Mouse (Mus musculus) MN1 (cell line): ENCODE results near the gene Prkaa1.
A peak's percentile ranks its signal among the peaks of the same experiment; 100 is the strongest.
"Not testable (repeated sequence)": the region's sequence is repeated elsewhere in the genome, so short reads cannot be mapped to it uniquely, and the experiment has no call there.

Experiments
- DNase-seq: peaks from one replicate; pipeline ENCODE4 v3.0.0-alpha.2; 2016; ENCODE audit warnings: low spot score

The Prkaa1 gene

GRCm38 (mm10) chr15:5165121-5165773, 21.6 kb downstream of the Prkaa1 start:
- DNase-seq, result no peak

- no peak for DNase-seq
Measured at GRCm38 (mm10) chr15:5173217-5173820, 29.7 kb downstream of the Prkaa1 start.

GRCm38 (mm10) chr15:5184668-5185330, 41.1 kb downstream of the Prkaa1 start:
- peak; percentile 57 for DNase-seq

GRCm38 (mm10) chr15:5185366-5186292, 42.0 kb downstream of the Prkaa1 start, which contains the start of gene Ttc33:
TSS of gene Ttc33 (plus strand) at chr15:5185525.
- peak; percentile 88 for DNase-seq

GRCm38 (mm10) chr15:5186293-5186675, 42.6 kb downstream of the Prkaa1 start:
- DNase-seq, result peak; percentile 36

GRCm38 (mm10) chr15:5187116-5187515, 43.5 kb downstream of the Prkaa1 start:
- no peak for DNase-seq

GRCm38 (mm10) chr15:5188029-5188428, 44.4 kb downstream of the Prkaa1 start:
- DNase-seq, result no peak

- DNase-seq, result no peak
Measured at GRCm38 (mm10) chr15:5189504-5190093, 45.9 kb downstream of the Prkaa1 start.

- peak; percentile 49 for DNase-seq
Measured at GRCm38 (mm10) chr15:5193833-5194232, 50.2 kb downstream of the Prkaa1 start.

- peak; percentile 19 for DNase-seq
Measured at GRCm38 (mm10) chr15:5194446-5194845, 50.8 kb downstream of the Prkaa1 start.

- DNase-seq, result no peak
Measured at GRCm38 (mm10) chr15:5194931-5195330, 51.3 kb downstream of the Prkaa1 start.

GRCm38 (mm10) chr15:5195987-5196514, 52.4 kb downstream of the Prkaa1 start:
- DNase-seq, result no peak

GRCm38 (mm10) chr15:5196691-5197090, 53.0 kb downstream of the Prkaa1 start:
- no peak for DNase-seq

GRCm38 (mm10) chr15:5205222-5205621, 61.6 kb downstream of the Prkaa1 start:
- no peak for DNase-seq

GRCm38 (mm10) chr15:5209116-5209515, 65.5 kb downstream of the Prkaa1 start:
- DNase-seq, result no peak

GRCm38 (mm10) chr15:5220491-5220890, 76.8 kb downstream of the Prkaa1 start:
- DNase-seq, result no peak

- DNase-seq, result not testable (repeated sequence)
Measured at GRCm38 (mm10) chr15:5230746-5231145, 87.1 kb downstream of the Prkaa1 start.
